Mouse (Mus musculus) gastrocnemius, adult 8-10 months (tissue): Measurements from ENCODE around the gene 1700001O22Rik. TPM values are rescaled to one million over a fixed set of nuclear protein-coding genes. Genes with fewer than 3 reads are reported as not detected.

ENCODE experiments used
- DNase-seq, 2 experiments: peaks; one replicate each; pipeline ENCODE4 v3.0.0; 2022; ENCODE audit warnings: low spot score in 2 of 2
- total RNA-seq, 4 experiments: library from RNA; stranded (reverse); gene quantifications; 2 replicates each; pipeline ENCODE4 v1.2.4; 2022

The 1700001O22Rik gene
- total RNA-seq, 4 experiments from 2014 or later: 0.80 to 25.5 (median 10.2) TPM

DNA sequence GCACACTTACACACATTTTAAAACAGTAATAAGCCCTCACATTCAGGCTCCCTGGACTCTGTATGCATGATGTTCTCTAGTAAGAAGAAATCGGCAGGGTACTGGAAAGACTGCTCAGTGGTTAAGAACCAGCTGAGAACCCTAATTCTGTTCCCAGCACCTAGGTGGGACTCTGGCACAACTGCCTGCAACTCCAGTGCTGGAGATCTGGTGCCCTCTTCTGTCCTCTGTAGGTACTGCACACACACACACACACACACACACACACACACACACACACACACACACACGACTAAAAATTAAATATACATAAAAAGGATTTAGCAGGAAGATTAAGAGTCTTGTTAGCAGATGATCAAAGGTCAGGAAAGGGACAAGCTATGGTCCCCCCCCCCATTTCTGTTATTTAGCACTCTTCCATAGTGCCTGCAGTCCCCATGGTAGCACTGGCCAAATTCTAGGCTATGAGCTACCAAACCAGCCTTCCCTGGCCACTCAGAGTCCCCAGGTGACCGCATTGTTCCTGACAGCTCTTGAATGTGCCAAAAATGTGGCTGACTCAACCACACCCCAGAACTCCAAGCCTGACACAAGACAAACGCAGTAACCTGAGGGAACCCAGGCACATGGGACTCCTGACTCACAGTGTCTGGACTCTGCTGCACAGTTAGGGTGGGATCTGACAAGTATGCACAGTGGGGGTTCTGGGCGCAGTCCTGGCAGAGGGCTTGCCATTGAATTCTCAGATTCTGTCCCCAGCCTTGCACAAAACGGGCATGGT lies 47.3 kb downstream of the 1700001O22Rik start:
- no peak for DNase-seq

DNA sequence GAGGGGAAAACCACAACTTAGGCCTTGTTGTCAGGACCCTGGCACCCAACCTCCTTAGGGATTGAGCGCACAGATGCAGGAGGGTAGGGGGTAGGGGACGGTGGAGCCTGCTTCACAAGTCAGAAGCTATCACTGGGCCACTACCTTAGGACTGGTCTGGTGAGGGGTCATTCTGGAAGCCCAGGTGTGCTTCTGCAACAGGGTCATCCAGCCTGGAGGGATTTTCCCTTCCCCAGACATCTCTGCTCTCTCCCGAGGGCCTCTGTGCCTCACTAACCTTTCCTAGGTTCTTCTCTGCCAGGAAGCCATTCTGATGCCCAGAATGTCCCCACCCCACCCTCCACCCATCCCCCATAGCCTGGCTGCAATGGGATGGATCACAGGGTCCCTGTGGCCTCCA lies 48.6 kb downstream of the 1700001O22Rik start:
- no peak for DNase-seq

DNA sequence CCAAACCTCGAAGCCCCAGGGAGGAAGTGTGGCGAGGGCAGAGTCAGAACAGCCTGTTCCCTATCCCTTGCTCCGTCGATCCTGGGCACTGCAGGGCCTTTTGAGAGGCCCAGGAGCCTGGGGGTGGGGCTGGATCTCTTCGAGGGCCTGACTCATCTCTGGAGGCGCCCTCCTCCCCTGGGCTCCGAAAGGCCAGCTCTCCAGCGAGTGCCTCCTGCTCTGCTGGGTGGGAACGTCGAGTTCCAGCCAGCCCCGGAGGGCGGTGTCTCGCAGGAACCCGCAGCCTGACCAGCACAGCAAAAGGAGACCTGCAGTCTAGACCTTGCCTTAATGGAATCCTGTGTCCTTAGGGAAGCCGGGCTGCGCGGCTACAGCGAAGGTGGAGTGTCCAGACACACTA lies 50.2 kb downstream of the 1700001O22Rik start:
- peak; percentile 76 to 78 for DNase-seq

DNA sequence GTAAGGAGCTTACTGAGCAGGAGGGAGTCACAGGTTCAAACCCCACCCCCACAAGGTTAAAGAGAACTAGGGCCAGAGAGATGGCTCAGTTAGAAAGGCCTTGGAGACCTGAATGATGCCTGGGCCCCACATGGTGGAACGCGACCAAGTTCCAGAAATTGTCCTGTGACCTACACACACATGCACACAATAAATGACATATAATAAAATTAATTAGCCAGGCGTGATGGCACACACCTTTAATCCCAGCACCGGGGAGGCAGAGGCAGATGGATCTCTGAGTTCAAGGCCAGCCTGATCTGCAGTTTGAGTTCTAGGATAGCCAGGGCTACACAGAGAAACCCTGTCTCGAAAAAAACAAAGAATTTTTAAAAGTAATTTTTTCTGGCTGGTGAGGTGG lies 51.0 kb downstream of the 1700001O22Rik start:
- no peak for DNase-seq

- DNase-seq: no peak
These were observed 53.4 kb downstream of the 1700001O22Rik start for GRCm38 (mm10) chr2:30750025-30750424.

DNA sequence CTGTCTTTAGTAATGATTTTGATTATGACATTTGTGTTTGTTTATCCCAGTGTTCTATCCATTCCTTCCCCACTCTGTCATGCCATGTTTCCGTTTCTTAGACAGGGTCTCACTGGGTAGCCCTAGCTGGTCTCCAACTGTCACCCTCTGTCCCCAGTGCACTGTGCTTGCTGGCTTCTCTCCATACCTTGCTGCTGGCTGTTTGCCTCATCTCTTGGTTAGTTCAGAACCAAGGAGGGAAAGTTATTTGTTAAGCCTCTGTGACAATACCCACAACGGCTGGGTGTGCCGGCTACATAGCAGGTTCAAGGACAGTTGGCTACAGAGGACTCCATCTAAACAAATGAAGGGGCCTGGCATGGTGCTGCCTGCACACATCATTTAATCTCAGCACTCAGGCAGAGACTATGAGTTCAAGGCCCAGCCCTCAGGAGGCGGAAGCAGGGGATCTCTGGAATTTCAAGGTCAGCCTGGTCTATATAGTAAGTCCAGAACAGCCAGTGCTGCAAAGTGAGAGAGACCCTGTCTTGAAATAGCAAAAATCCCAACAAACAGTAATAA lies 55.8 kb downstream of the 1700001O22Rik start:
- no peak for DNase-seq

Other genes starting within 250 kb of the 1700001O22Rik start
- gene Cstad, start 208.6 kb downstream of the 1700001O22Rik start, total RNA-seq: 1 to 10 TPM in 2 of 4 experiments, under 1 TPM in 2; 0.41 to 1.7 (median 0.77) TPM
- gene Ntmt1, start 4.2 kb upstream of the 1700001O22Rik start, total RNA-seq: 10 to 100 TPM in 3 of 4 experiments, 1 to 10 TPM in 1; 9.7 to 14.5 (median 13.3) TPM
- gene Asb6, start 26.7 kb upstream of the 1700001O22Rik start, total RNA-seq: 1 to 10 TPM; 6.3 to 7.9 (median 7.2) TPM
- 1 to 10 TPM in 1 of 4 experiments, under 1 TPM in 3; 0.65 to 2.0 (median 0.78) TPM for gene Prrx2, start 31.3 kb upstream of the 1700001O22Rik start, total RNA-seq
- 1 to 10 TPM; 2.2 to 2.7 (median 2.4) TPM for gene Ptges, start 126.2 kb upstream of the 1700001O22Rik start, total RNA-seq
- 10 to 100 TPM; 21.9 to 27.4 (median 25.8) TPM for gene Tor1b, start 149.3 kb upstream of the 1700001O22Rik start, total RNA-seq
- gene Tor1a, start 164.3 kb upstream of the 1700001O22Rik start, total RNA-seq: 1 to 10 TPM; 4.3 to 5.6 (median 4.6) TPM
- gene BC005624, start 178.5 kb upstream of the 1700001O22Rik start, total RNA-seq: 10 to 100 TPM; 26.3 to 31.6 (median 28.2) TPM
- 10 to 100 TPM in 3 of 4 experiments, 1 to 10 TPM in 1; 9.3 to 16.2 (median 12.0) TPM for gene Usp20, start 178.6 kb upstream of the 1700001O22Rik start, total RNA-seq